Mouse (Mus musculus): ENCODE measurements around the gene Mcm10. TPM values are rescaled to one million over a fixed set of nuclear protein-coding genes. Genes with fewer than 3 reads are reported as not detected.

Mcm10 gene
- 1.4 and 2.3 TPM in 2 replicates for polyA plus RNA-seq (2015; fragmentation: Nextera tagmentation; extraction: Ambion mirVana)

GRCm38 (mm10) chr2:5012491-5013324 is at the start of gene Mcm10:
Mcm10 (minus strand) TSS chr2:5012791.

GRCm38 (mm10) chr2:4975807-4976206 is 36.8 kb downstream of the Mcm10 start, which contains the start of gene Ucma:
Ucma (plus strand) TSS chr2:4976122.

Other genes with a start within 250 kb of the Mcm10 start
- 37.5 and 39.0 TPM in 2 replicates for gene Sephs1, start 131.2 kb downstream of the Mcm10 start, polyA plus RNA-seq (2015; fragmentation: Nextera tagmentation; extraction: Ambion mirVana)
- gene Phyh, start 93.8 kb downstream of the Mcm10 start, polyA plus RNA-seq (2015; fragmentation: Nextera tagmentation; extraction: Ambion mirVana) = 119 and 122 TPM in 2 replicates
- 1.5 and 1.8 TPM in 2 replicates for gene Ucma, start 36.7 kb downstream of the Mcm10 start, polyA plus RNA-seq (2015; fragmentation: Nextera tagmentation; extraction: Ambion mirVana)
- 23.6 and 27.7 TPM in 2 replicates for gene Optn, start 51.3 kb upstream of the Mcm10 start, polyA plus RNA-seq (2015; fragmentation: Nextera tagmentation; extraction: Ambion mirVana)
- 11.6 and 11.7 TPM in 2 replicates for gene Ccdc3, start 125.0 kb upstream of the Mcm10 start, polyA plus RNA-seq (2015; fragmentation: Nextera tagmentation; extraction: Ambion mirVana)